Mouse (Mus musculus) skeletal muscle tissue, adult 2 months (tissue): ENCODE data around the gene Plekha3.

Experiments used
- DNase-seq: peaks from one replicate; pipeline ENCODE4 v3.0.0-alpha.2; 2012; ENCODE audit warnings: low read depth, low spot score

Gene Plekha3

DNA sequence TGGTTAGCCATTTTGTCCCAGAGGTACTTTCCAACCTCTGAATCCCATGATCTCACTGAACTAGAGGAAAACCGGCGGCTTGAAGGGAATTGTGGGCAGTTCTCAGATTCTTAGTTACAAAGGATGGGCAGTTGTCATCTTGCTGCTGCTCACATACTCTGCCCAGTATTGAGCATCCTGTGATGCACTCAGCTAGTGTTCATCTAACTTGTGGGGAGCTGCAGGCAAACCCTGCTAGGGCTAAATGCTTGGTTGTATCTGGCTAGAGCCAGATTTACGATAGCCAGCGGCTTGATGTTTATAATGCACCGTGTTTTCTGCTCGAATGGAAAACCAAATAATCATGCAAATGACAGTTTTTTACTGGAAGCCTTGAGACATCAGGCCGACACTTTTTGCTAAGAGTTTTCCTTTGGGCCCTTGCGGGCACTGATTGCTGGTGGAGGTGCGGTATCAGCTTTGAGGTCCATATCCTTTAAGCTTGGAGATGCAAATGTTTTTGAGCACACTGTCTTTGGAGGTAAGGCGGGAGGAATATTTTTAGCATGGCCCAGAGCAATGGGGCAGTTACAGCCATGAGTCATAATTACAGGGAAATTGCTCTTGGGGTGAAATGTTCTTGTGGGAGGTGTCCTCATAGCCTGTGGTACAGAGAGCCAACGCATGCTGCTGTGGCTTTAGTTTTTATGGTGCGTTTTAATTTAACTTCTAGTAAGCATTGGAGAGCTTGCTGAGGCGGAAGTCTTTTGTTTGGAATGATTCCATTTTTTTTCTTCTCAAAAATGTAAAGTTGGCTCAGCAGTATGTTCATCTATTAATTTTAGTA, 1.5 kb downstream of the Plekha3 start:
- no peak for DNase-seq

DNA sequence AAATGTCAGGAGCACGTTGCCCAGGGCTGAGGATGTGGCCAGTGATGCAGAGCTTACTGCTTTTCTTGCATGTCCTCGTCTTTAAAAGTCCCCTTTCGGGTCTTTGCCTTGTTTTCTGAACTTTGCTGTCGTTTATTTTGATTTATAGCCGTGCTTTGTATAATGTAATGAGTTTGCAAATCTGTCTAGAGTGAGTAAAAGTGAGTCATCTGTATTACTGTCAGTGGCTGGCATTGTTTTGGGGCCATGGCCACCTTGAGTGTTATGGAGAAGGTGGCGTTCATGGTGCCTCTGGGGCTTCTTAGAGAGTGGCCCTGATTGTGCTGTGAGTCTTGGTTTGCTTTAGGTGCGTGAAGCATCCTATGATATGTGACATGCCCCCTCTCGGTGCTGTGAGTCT, 7.2 kb downstream of the Plekha3 start:
- DNase-seq: no peak

DNA sequence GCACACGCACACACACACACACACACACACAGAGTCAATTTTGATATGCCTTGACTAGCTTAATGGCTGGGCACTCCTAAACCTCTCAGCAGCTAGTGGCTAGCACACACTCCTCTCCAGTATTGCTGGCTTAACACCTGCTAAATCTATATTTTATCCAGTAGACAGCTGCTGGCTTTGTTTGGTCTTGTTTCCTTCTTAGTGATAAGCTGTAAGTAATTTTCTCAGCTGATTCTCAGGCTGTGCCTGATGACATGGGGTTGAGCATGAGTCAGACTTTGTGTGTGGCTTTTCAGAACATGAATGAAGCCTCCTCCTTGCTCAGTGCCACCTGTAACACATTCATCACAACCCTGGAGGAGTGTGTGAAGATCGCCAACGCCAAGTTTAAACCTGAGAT, 11.9 kb downstream of the Plekha3 start:
- DNase-seq: no peak

DNA sequence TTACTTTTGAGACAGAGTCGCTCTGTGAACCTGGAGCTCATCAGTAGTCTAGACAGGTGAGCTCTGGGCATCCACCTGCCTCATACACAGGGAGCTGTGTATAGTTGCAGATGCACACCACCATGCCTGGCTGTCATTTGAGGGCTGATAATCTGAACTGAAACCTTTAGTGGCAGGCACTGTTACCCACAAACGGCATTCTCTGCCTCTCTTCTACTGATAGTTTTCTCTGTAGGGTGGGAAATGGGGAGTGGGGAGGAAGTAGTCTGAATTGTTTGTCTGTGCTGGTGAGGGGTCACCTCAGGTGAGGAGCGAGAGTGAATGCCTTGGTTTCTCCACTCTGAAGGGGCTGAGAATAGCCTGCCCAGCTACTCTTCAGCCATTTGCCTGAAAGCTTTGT, 12.5 kb downstream of the Plekha3 start:
- no peak for DNase-seq

DNA sequence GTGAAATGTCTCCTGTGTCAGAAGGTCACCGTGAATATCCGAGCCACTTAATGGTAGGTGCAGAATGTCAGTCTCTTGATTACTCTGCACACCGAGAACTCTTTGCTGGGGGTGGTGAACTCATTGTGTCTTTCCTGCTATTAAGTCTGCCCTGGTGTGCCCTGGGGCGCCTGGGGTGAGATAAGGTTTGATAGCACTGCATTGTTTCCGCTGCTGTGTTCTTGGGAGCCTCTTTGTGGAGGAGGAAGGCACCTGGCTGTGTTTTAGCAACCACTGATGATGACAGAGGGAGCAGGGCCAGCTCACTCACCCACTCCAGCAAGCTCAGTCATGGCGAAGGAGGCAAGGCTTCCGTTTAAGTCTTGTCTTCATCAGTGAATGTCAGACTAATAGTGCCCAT, 13.1 kb downstream of the Plekha3 start:
- DNase-seq: no peak

DNA sequence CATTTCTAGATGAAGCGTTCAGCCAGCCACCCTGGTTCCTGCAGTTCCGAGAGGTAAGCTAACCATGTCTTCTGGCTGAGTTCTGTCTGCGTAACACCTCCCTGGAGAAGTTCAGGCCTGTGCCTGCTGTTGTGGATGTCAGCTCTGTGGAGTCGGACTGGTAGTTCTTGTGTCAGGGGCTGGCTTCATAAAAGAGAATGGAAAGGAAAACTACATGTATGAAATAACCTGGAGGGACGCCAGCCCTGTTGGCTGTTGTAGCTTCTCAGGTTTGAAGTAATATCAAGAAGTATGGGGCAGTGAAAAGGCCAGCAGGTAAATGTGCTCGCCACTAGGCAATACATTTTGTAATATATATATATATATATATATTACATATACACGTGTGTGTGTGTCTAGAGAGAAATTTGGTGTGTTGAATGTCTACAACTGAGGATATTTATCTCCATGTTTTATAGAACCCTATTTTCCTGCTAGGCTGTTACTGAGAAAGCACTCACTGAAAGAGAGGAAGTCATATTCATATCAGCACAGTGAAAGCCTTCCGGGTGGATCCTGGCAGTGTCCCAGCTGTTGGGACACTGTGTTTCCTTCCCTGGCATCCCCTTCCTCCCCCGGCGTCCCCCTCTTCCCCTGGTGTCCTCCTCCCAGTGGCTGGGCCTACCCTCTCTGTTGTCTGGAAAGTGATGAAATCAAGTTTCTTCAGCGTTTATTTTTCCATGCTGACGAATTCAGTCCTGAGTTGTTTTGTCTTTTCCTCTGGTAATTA, 15.5 kb downstream of the Plekha3 start:
- DNase-seq: peak; percentile 84

DNA sequence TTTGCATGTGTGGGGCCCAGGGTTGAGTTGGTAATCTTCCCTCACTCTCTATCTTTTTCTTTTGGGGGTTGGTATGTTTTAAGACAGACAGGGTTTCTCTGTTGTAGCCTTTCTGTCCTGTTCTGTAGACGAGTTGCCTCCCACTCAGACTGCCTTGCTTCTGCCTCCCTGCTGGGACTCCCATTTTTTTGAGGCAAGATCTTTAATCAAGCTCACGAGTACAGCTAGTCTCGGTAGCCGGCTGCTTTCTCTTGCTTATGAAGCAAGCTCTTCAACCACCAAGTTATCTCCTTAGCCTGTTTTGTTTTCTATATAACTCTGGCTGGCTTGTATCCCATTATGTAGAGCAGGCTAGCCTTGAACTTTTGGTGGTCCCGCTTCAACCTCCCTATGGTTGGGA, 18.7 kb downstream of the Plekha3 start:
- no peak for DNase-seq

DNA sequence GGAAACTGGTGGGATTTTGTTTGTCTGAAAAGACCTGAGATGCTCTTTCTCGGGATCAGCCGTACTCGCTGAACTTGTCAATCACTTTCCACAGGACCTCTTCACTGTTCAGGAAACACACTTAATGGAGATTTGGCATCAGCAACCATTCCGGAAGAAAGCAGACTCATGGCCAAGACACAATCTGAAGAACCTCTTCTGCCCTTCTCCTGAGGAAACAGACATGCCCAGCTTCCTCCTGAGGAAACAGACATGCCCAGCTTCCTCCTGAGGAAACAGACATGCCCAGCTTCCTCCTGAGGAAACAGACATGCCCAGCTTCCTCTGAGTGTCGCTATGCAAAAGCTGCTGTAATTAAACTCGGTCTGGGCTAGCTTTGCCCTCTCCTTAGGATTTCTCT, 20.2 kb downstream of the Plekha3 start:
- DNase-seq: no peak

DNA sequence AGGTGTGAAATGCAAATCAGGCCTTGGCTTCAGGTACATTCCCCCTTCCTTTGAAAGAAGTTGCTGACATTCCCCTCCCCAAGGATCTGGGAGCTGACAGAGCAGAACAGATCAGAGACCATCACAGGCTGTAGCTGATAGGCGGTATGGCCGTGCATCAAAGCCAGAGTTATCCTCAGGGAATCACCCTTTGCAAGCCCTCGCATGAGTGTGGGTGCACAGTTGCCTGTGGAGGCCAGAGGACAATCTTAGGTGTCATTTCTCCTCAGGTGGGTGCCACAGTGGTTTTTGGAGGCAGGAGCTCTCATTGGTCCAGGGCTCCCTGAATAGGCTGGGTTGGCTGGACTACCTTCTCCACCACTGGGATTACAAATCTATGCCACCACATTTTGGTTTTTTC, 27.1 kb downstream of the Plekha3 start:
- DNase-seq: no peak

DNA sequence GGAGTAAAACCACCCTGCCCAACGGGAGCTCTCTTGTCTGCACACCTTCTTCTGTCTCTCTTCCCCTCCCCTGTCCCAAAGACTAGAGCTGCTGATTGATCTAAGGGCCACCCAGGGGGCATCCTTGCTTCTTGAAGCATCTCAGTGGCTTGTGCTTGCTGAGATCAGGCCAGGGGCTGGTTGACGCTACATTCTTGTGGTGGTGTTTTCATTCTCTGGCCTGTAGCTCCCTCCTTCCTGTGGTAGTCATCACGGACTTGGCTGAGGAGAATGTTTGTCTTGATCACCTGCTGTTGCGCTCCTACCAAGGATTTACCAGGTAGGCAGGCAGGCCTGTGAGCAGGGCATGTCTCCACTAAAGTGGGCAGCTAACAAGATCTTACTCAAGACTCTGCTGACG, 27.7 kb downstream of the Plekha3 start:
- peak; percentile 65 for DNase-seq

DNA sequence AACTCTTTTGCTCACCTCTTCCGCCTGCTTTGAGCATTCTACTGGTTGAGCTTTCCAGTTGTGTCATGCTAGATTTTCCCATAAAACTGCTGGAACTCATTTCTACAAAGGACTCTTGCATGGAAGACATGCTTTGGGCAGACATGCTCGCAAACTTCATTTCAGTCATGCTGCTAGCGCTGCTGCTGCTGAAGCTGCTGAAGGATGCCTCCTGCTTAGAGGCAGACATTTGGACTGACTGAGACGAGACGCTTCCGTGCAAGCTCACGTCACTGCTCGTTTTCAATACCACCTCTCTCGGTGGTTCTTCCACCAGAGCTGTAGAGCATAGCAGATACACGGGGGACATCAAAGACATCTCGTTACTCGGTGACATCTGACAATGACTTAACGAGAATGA, 30.6 kb downstream of the Plekha3 start:
- DNase-seq: no peak

DNA sequence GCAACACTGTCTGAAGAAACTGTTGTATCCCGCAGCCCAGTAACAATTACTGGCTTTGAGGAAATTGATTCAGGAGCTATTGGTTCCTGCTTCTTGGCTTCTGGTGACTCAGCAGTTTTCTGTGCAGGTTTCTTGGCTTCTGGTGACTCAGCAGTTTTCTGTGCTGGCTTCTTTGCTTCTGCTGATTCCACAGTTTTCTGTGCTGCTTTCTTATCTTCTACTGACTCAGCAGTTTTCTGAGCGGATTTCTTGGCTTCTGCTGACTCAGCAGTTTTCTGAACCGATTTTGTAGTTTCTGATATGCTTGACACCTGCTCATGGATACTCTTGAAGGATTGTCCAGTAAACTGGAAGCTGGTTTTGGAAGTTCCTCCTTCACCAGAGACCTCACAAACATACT, 33.4 kb downstream of the Plekha3 start:
- DNase-seq: no peak

DNA sequence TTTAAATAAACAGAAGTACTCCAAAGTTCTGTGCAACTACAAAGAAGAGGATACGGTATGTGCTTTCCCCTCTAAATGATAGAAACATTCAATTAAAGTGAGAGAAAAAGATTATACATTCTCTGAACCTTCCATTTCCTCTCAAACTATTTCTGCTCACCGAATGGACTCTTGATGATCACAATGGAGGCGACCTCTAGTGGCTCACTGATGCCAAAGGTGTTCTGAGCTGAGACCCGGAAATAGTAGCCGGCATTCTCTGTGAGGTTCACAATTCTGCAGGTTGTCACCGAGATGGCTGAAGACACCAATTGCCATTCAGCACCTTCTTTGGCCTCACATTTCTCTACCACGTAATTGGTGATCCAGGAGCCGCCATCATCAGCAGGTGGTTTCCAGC, 39.9 kb downstream of the Plekha3 start:
- no peak for DNase-seq

DNA sequence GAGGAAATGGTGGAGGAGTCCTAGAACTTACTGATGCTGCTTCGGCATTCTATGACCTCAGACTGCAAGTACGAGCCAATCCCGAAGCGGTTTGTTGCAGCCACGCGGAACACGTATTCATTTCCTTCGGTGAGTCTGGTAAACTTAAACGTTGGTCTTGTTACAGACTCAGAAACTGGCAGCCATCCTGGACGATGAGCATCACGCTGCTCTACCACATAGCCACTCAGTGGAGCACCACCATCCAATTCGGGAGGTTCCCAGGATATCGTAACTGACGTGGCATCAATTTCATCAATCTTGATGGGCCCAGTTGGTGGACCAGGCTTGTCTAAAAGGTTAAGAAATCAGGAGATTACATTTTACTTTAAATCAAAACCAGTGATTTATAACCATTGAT, 44.6 kb downstream of the Plekha3 start:
- no peak for DNase-seq
